Mouse (Mus musculus): ENCODE data around the gene Heatr3.

- TF ChIP-seq POLR2A (IDR thresholded peaks at IDR 0.05; ENCODE audit: insufficient read depth, low read depth, low read length) (no peak), CTCF (IDR thresholded peaks at IDR 0.05; ENCODE audit: insufficient read depth, low read depth, low read length) (no peak)
Measured at GRCm38 (mm10) chr8:88175264-88175663, 37.6 kb downstream of the Heatr3 start.

Data from olfactory bulb, adult 2 months (tissue).